Mouse (Mus musculus) embryonic fibroblast, embryonic 13.5 days (primary cell): ENCODE data around the gene Alpl.

ENCODE experiments used
- CTCF ChIP-seq: IDR thresholded peaks from 2 replicates; pipeline ENCODE4 v1.5.1; 2011; ENCODE audit warnings: mild to moderate bottlenecking, control low read depth, low read length, moderate library complexity, borderline replicate concordance; ENCODE audit not compliant: insufficient read depth
- POLR2A ChIP-seq: IDR thresholded peaks from 2 replicates; pipeline ENCODE4 v1.6.1; 2011; ENCODE audit warnings: low read depth, mild to moderate bottlenecking, control low read depth, low read length, moderate library complexity

- TF ChIP-seq CTCF = no peak
- TF ChIP-seq POLR2A = no peak
Measured at GRCm38 (mm10) chr4:137785270-137785669, 10.9 kb downstream of the Alpl start.
